Mouse (Mus musculus) bone marrow macrophage, adult 2 months (primary cell): ENCODE data around the gene Trim8.

Experiments used
- CTCF ChIP-seq: IDR thresholded peaks from 2 replicates; pipeline ENCODE4 v1.5.1; 2012; ENCODE audit warnings: low read depth, mild to moderate bottlenecking, low read length, moderate library complexity
- POLR2A ChIP-seq: IDR thresholded peaks from 2 replicates; pipeline ENCODE4 v1.6.1; 2012; ENCODE audit warnings: mild to moderate bottlenecking, low read depth, low read length, borderline replicate concordance

GRCm38 (mm10) chr19:46485847-46486246, 15.7 kb upstream of the Trim8 start:
- TF ChIP-seq CTCF (no peak), POLR2A (no peak)
